Mouse (Mus musculus): Measurements from ENCODE around the gene Osbpl9. TPM values are rescaled to one million over a fixed set of nuclear protein-coding genes. Genes with fewer than 3 reads are reported as not detected.

Osbpl9 gene
- polyA plus RNA-seq (2012; rRNA removed) = 10.2 and 17.7 TPM in 2 replicates
- polyA plus RNA-seq (2014; fragmentation: Nextera tagmentation; extraction: Ambion mirVana) = 25.4 and 27.0 TPM in 2 replicates

DNA sequence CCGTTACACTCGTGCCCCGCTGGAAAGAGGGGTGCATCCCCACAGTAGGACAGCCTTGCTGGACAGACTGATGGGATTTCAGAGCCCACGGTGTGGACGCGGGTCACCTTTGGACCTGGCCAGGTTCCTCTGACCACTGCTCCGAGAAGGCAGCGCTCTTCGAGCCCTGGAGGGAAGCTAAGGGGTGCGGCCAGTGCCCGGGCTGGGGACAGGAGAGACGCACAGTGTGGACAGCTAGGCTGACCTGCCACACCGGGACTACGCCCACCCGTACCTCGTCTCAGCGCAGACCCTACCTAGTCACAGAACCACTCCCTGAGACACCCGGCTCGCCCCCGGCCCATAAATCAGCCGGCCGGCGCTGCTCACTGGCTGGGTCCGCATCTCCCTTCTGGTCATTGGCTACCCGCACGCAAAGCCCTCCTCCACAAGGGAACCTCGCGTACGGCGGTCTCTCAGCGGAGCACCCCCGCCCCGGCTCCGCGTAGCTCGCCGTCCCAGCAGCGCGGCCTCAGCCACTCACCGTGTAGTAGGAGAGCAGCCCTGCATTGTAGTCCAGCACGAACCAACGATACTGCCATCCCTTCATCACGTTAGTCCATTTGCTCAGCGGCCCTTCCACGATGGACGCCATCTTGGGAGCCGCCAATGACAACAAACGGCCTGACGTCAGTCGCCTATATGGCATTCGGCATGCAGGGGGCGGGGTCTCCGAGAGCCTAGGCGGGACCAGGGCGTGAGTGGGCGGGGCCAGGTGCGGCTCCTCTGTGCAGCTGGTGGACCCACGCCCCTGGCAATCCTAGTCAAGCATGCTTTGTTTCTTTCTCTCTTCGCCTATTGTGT lies at the start of gene Osbpl9:
TSS of gene Osbpl9 (minus strand) at position 691 of the 843 bp plus-strand sequence.
- TF ChIP-seq CTCF (IDR thresholded peaks at IDR 0.05; ENCODE audit: low read depth) = no peak; the same call in 1 of the 2 replicates
- TF ChIP-seq EP300 (IDR thresholded peaks at IDR 0.05; ENCODE audit: low read depth) = no peak
- under 1% methylated on average over 59 of the region's 59 CpGs for WGBS (ENCODE audit: insufficient replicate concordance)
- Histone ChIP-seq H3K4me1 (replicated peaks; ENCODE audit: control insufficient read depth in 2 of 2, insufficient read depth in 2 of 2, low read length in 1 of 2) (peaks cover 2 to 8% of the 10 kb centered on the region in 2 experiments; a peak in 3 of 4 replicates), H3K4me3 (ENCODE audit: insufficient read depth in 1 of 2, low read depth in 2 of 2, low read length in 2 of 2) (peak within 1 kb of the TSS; percentile 62 to 93), H3K9ac (replicated peaks) (peak within 1 kb of the TSS; percentile 56), H3K4me2 (ENCODE audit: low read depth) (peak within 1 kb of the TSS; percentile 94), H3K27ac (no peak within 1 kb of the TSS), H3K27me3 (ENCODE audit: control insufficient read depth, insufficient read depth, low read length) (no peaks in the 10 kb centered on the region), H3K9me3 (ENCODE audit: control insufficient read depth, low read length) (no peaks in the 10 kb centered on the region), H3K36me3 (replicated peaks; ENCODE audit: control insufficient read depth, insufficient read depth, low read depth) (no peaks in the 10 kb centered on the region)
- peak; percentile 96 for ATAC-seq (ENCODE audit: insufficient read depth)
- DNase-seq (ENCODE audit: low read depth in 3 of 3, low spot score in 3 of 3) = peak; percentile 89 to 92 (median 90)

DNA sequence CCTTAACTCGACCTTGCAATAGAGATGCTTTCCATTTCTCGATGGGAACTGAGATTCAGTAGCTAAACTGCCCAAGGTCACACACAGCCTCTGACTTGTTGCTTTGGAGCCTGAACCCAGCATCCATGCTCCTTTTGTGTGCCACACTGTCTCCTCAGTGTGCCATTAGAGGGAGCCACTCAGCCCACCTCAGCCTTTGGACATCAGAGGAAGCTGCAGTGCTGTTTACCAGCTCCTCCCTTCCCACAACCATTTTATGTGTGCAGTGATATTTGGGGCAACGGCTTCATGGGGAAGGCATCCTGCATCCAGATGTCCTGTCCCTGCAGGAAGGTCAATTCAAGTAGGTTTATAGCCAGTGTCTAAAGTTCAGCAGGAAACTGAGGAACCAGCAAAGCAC lies 49.5 kb upstream of the Osbpl9 start:
- TF ChIP-seq CTCF (IDR thresholded peaks at IDR 0.05; ENCODE audit: low read depth) (peak; percentile 88), EP300 (IDR thresholded peaks at IDR 0.05; ENCODE audit: low read depth) (no peak)
- Histone ChIP-seq H3K36me3 (replicated peaks; ENCODE audit: control insufficient read depth, insufficient read depth, low read depth) (no peaks in the 10 kb centered on the region), H3K27me3 (ENCODE audit: control insufficient read depth, insufficient read depth, low read length) (no peaks in the 10 kb centered on the region), H3K9me3 (ENCODE audit: control insufficient read depth, low read length) (no peaks in the 10 kb centered on the region), H3K4me1 (replicated peaks; ENCODE audit: control insufficient read depth in 2 of 2, insufficient read depth in 2 of 2, low read length in 1 of 2) (peaks cover 25 to 34% of the 10 kb centered on the region in 2 experiments), H3K4me2 (ENCODE audit: low read depth) (no peak overlapping the region), H3K27ac (no peak overlapping the region), H3K9ac (replicated peaks) (no peak overlapping the region), H3K4me3 (ENCODE audit: insufficient read depth in 1 of 2, low read depth in 2 of 2, low read length in 2 of 2) (no peak overlapping the region)
- peak in 1 of 3 experiments; percentile 22 for DNase-seq (ENCODE audit: low read depth in 3 of 3, low spot score in 3 of 3)
- no peak for ATAC-seq (ENCODE audit: insufficient read depth)
- WGBS (ENCODE audit: insufficient replicate concordance) = 21% methylated on average over 3 of the region's 3 CpGs

DNA sequence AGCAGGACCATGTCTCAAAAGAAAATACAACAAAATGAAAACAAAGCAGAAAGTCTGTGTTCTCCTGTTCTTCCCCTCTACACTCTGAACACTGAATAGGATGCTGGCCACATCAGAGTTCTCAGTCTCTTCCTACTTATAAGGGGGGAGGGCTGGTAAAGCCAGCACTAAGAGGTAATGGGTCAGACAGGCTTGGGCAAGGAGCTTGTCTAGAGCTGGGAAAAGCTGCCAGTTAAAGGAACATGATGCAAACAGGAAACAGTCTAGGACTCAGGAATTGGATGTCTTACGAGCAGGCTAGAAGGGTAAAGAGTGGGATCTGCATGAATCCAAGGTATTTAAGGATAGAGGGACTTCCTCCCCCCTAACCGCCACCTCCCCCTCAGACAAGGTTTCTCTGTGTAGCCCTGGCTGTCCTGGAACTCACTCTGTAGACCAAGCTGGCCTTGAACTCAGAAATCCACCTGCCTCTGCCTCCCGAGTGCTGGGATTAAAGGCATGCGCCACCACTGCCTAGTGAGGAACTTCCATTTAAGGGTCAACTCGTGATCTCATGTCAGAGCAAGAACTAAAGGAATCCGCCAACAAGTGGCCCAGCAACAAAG lies 43.0 kb upstream of the Osbpl9 start:
- no peak for ATAC-seq (ENCODE audit: insufficient read depth)
- no peak for DNase-seq (ENCODE audit: low read depth in 3 of 3, low spot score in 3 of 3)
- no peak overlapping the region for H3K4me3 ChIP-seq (ENCODE audit: insufficient read depth in 1 of 2, low read depth in 2 of 2, low read length in 2 of 2)
- no peak for TF ChIP-seq CTCF (IDR thresholded peaks at IDR 0.05; ENCODE audit: low read depth)
- no peak for TF ChIP-seq EP300 (IDR thresholded peaks at IDR 0.05; ENCODE audit: low read depth)
- H3K9ac ChIP-seq (replicated peaks) = no peak overlapping the region
- no peaks in the 10 kb centered on the region for H3K36me3 ChIP-seq (replicated peaks; ENCODE audit: control insufficient read depth, insufficient read depth, low read depth)
- no peaks in the 10 kb centered on the region for H3K9me3 ChIP-seq (ENCODE audit: control insufficient read depth, low read length)
- WGBS (ENCODE audit: insufficient replicate concordance) = 58% methylated on average over 6 of the region's 6 CpGs
- H3K27ac ChIP-seq = no peak overlapping the region
- H3K4me2 ChIP-seq (ENCODE audit: low read depth) = no peak overlapping the region
- no peaks in the 10 kb centered on the region for H3K4me1 ChIP-seq (replicated peaks; ENCODE audit: control insufficient read depth in 2 of 2, insufficient read depth in 2 of 2, low read length in 1 of 2)
- H3K27me3 ChIP-seq (ENCODE audit: control insufficient read depth, insufficient read depth, low read length) = no peaks in the 10 kb centered on the region

DNA sequence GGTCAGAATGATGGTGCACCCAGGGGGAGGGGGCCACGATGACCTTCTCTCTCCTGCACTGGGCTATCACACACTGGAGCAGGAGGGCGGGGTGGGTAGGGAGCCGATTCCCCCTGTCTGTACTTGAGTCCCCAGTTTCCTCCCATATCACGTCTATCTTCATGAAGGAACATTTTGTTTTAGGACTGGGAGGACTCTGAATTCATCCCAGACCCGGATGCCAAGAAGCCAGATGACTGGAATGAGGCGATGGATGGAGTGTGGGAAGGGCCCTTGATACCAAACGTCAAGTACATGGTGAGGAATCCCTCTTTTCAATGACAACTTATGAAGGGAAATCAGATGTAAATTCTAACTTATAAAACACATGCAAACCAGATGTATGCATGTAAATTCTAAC lies 42.4 kb upstream of the Osbpl9 start:
- no peak overlapping the region for H3K4me3 ChIP-seq (ENCODE audit: insufficient read depth in 1 of 2, low read depth in 2 of 2, low read length in 2 of 2)
- 63% methylated on average over 7 of the region's 7 CpGs for WGBS (ENCODE audit: insufficient replicate concordance)
- DNase-seq (ENCODE audit: low read depth in 3 of 3, low spot score in 3 of 3) (no peak), ATAC-seq (ENCODE audit: insufficient read depth) (no peak)
- no peak overlapping the region for H3K27ac ChIP-seq
- H3K4me2 ChIP-seq (ENCODE audit: low read depth) = no peak overlapping the region
- no peaks in the 10 kb centered on the region for H3K36me3 ChIP-seq (replicated peaks; ENCODE audit: control insufficient read depth, insufficient read depth, low read depth)
- no peaks in the 10 kb centered on the region for H3K4me1 ChIP-seq (replicated peaks; ENCODE audit: control insufficient read depth in 2 of 2, insufficient read depth in 2 of 2, low read length in 1 of 2)
- TF ChIP-seq CTCF (IDR thresholded peaks at IDR 0.05; ENCODE audit: low read depth) (no peak), EP300 (IDR thresholded peaks at IDR 0.05; ENCODE audit: low read depth) (no peak)
- no peaks in the 10 kb centered on the region for H3K9me3 ChIP-seq (ENCODE audit: control insufficient read depth, low read length)
- no peaks in the 10 kb centered on the region for H3K27me3 ChIP-seq (ENCODE audit: control insufficient read depth, insufficient read depth, low read length)
- no peak overlapping the region for H3K9ac ChIP-seq (replicated peaks)

DNA sequence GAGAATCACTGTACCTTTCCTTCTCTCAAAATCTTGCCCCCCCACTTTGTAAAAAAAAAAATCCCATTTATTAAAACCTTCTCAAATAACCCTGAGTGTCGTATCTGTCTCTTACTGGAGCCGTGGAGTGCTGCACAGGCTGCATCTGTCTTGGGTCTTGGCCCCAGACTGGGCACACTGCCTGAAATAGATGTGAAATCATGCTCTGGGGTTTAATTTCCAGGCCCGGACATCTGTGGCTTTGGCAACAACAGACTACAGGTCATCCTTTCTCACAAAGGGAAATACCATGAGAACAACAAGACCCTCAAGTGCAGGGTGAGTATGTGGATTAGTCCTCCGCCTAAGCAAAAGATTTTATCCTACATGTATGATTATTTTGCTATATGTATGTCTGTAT lies 39.9 kb upstream of the Osbpl9 start:
- Histone ChIP-seq H3K4me1 (replicated peaks; ENCODE audit: control insufficient read depth in 2 of 2, insufficient read depth in 2 of 2, low read length in 1 of 2) (no peaks in the 10 kb centered on the region), H3K9me3 (ENCODE audit: control insufficient read depth, low read length) (no peaks in the 10 kb centered on the region), H3K4me3 (ENCODE audit: insufficient read depth in 1 of 2, low read depth in 2 of 2, low read length in 2 of 2) (no peak overlapping the region), H3K36me3 (replicated peaks; ENCODE audit: control insufficient read depth, insufficient read depth, low read depth) (no peaks in the 10 kb centered on the region), H3K27me3 (ENCODE audit: control insufficient read depth, insufficient read depth, low read length) (no peaks in the 10 kb centered on the region), H3K9ac (replicated peaks) (no peak overlapping the region), H3K4me2 (ENCODE audit: low read depth) (no peak overlapping the region), H3K27ac (no peak overlapping the region)
- DNase-seq (ENCODE audit: low read depth in 3 of 3, low spot score in 3 of 3) (no peak), ATAC-seq (ENCODE audit: insufficient read depth) (no peak)
- 64% methylated on average over 4 of the region's 4 CpGs for WGBS (ENCODE audit: insufficient replicate concordance)
- TF ChIP-seq CTCF (IDR thresholded peaks at IDR 0.05; ENCODE audit: low read depth) (no peak), EP300 (IDR thresholded peaks at IDR 0.05; ENCODE audit: low read depth) (no peak)
